Mouse (Mus musculus): ENCODE results near the gene Tinagl1.

Gene Tinagl1

GRCm38 (mm10) chr4:130140992-130141402, 33.9 kb downstream of the Tinagl1 start:
- peak; percentile 43 for DNase-seq (ENCODE audit: low spot score)

GRCm38 (mm10) chr4:130139214-130139492, 35.8 kb downstream of the Tinagl1 start, which contains the start of gene Hcrtr1:
Gene Hcrtr1, minus strand, starts transcription at chr4:130139359.
- DNase-seq (ENCODE audit: low spot score) = no peak

- peak; percentile 22 for DNase-seq (ENCODE audit: low spot score)
Measured at GRCm38 (mm10) chr4:130138441-130139213, 36.3 kb downstream of the Tinagl1 start.

- no peak for DNase-seq (ENCODE audit: low spot score)
Measured at GRCm38 (mm10) chr4:130133399-130133798, 41.5 kb downstream of the Tinagl1 start.

- DNase-seq (ENCODE audit: low spot score) = no peak
Measured at GRCm38 (mm10) chr4:130131448-130132105, 43.3 kb downstream of the Tinagl1 start.

GRCm38 (mm10) chr4:130130641-130131350, 44.1 kb downstream of the Tinagl1 start:
- DNase-seq (ENCODE audit: low spot score) = no peak

- no peak for DNase-seq (ENCODE audit: low spot score)
Measured at GRCm38 (mm10) chr4:130130082-130130481, 44.8 kb downstream of the Tinagl1 start.

- DNase-seq (ENCODE audit: low spot score) = no peak
Measured at GRCm38 (mm10) chr4:130128907-130129306, 46.0 kb downstream of the Tinagl1 start.

GRCm38 (mm10) chr4:130125935-130126334, 49.0 kb downstream of the Tinagl1 start:
- DNase-seq (ENCODE audit: low spot score) = no peak

GRCm38 (mm10) chr4:130125164-130125563, 49.8 kb downstream of the Tinagl1 start:
- DNase-seq (ENCODE audit: low spot score) = no peak

GRCm38 (mm10) chr4:130124110-130124509, 50.8 kb downstream of the Tinagl1 start:
- no peak for DNase-seq (ENCODE audit: low spot score)

GRCm38 (mm10) chr4:130123020-130123419, 51.9 kb downstream of the Tinagl1 start:
- no peak for DNase-seq (ENCODE audit: low spot score)

GRCm38 (mm10) chr4:130121560-130121959, 53.4 kb downstream of the Tinagl1 start:
- DNase-seq (ENCODE audit: low spot score) = no peak

- no peak for DNase-seq (ENCODE audit: low spot score)
Measured at GRCm38 (mm10) chr4:130120752-130121151, 54.2 kb downstream of the Tinagl1 start.

Measured in left cerebral cortex, adult 11 months (tissue).